Mouse (Mus musculus) CD4-positive, CD25-positive, alpha-beta regulatory T cell, adult 4 months (primary cell): ENCODE data around the gene Eml4. TPM values are rescaled to one million over a fixed set of nuclear protein-coding genes. Genes with fewer than 3 reads are reported as not detected.

Experiments used
- ATAC-seq: one replicate; pipeline ENCODE4 v1.8.0; 2017
- polyA plus RNA-seq, 2 experiments: library from polyadenylated mRNA; unstranded; fragments of 100-300 nt; shearing (Covaris generic); gene quantifications; one replicate each; pipeline ENCODE4 v1.2.1; 2017

The Eml4 gene
- polyA plus RNA-seq, 2 experiments from 2014 or later: 15.6 to 15.8 TPM

DNA sequence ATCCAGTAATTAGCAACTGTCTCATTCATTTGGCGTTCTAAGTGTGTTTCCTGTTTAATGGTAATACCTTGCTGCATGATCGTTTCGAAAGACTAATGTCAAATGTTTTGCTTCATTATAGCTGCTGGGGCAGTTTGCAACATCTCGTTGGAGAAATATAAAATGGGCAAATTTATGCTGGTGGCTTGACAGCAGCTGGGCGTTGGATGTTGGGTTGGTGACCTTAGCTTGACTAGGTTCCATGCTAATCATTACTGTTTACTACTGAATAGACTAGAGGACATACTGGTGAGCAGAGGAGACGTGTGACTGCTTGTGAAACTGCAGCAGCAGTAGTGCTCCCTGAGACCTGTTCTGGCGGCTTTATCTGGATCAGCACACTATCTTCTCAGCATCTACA is 6.5 kb upstream of the Eml4 start:
- ATAC-seq: no peak

DNA sequence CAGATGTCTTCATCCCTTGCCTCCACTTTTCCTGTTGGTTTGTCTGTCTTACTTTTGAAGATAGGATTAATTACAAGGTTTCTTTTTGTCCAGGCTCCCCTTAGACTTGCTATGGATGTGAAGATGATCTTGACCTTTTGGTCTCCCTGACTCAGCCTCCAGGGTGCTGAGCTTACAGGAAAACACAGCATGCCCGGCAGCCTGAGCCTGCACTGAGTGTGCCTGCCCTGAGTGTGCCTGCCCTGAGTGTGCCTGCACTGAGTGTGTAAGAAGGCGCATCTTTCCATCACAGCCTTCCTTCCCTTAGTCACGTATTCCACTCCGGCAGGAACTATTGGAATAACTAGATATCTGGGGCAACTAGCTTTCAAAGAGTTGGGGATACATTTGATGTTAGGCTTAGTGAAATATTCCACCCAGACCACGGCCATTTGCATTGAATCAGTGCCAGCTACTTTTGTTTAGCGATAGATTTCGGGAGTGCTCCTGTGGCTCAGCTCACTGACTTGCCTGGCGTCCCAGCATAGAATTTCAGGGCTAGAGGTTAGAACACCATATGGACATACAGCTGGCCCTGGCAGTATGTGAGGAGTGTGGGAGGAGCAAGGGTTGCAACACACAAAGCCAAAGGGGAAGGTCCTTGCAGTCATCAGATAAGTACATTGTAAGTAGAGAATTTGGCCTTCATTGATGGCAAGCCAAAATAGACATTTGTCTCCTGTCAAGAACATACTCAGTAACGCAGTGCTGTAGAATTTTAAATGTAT is 2.5 kb upstream of the Eml4 start:
- no peak for ATAC-seq

DNA sequence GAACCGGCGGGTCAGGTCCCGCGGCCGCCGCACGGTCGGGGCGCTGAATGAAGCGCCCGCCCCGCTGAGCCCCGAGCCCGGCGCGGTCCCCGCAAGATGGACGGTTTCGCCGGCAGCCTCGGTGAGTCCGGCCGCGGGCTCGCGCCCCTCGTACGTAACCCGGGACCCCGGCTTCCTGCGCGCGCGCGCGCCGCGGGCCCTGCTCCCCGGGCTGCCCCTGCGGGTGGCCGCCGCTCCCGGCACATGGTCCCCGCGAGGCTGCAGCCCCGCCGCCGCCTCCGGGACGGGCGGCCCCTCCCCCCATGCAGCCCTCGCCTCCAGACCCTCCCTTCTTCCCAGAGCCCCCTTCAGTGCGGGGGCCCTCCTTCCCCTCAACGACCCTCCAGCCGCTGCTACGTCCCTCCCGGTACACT is 394 bp downstream of the Eml4 start:
- ATAC-seq: peak; percentile 21

DNA sequence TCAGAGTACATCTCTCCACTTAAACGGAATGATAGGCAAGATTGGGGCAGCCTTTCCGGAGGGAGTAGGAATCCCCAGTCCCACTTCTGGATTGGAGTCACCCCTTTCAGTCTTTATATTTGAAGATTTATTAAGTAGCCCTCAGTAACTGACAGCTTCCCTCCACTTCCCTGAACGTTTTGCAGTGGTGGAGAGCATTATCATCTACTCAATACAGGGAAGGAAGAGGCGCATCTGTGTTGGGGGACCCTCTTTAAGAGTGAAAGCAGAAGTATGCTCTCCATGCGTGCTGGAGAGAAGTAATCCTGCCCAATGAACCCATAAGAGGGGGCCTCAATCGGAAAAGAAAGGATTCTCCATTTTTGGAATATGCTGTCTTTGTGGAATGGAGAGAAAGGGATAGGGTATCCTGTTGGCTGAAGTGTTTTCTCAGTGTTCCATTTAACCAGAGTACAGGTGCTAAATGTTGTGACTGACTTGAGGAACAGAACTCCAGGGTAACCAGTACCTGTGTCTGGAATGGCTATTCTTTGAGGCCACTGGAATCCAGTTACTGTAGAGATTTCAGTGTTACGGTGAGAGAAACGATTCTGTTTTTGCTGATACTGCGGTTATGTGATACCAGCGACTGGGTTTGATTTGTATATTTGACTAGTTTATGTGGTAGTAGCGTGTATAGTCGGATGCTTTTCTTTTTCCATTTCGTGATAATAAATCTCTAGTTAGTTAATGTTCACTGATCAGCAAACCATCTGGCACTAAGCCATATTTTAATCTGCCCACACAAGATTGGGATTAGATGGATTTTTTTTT is 1.1 kb downstream of the Eml4 start:
- peak; percentile 24 for ATAC-seq

DNA sequence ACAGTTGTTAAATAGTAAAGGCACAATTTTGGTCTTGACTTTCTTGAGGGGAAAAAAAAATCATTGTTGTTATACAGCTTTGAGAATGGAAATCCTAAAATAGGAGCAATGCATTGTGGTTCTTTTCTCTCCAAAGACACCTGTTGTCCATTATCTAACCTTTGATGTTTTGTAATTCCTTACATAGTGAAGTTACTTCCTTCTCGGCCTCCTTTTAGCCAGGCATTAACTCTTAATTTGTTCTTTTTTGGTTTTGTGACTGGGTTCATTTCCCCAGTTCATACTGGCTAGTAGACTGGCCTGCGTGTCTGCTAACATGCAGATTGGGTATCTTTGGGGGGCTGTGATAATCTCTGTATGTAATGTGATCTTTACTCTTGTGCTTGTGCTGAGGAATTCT is 1.7 kb downstream of the Eml4 start:
- no peak for ATAC-seq

DNA sequence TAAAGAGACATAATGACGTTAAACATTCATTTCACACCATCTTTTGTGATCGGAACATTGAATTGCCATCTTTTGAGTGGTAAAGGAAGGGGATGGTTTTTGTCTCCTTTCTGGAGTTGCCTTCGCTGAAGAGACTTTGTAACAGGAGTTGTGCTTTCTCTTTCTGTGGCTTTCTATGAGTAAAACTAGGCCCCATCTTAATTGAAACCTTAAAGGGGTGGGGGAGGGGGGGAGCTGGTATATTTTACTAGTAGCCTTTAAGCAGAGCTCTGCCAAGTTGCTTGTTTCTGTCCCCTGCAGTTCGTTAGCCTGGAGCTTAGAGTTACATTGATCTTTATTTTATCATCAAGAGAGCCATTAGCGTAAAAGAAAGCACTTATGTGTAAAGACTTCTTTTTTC is 2.3 kb downstream of the Eml4 start:
- ATAC-seq: no peak

DNA sequence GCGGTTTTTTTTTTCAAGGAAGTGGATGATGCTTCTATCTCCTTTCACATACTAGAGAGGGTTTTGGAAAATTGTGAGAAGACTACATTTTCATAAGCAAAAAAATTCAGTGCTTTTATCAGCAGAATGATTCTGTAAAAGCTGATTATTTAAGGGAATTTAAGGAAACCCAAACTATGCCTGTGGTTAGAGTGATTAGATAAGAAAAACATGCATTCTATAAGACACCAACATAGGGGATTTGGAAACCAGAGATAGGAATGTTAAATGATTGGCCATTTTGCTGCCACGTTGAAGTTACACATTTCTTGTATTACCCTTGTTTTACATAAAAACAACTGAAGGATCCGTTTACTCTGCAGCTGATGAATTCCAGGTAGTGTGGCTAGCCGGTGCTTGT is 2.7 kb downstream of the Eml4 start:
- no peak for ATAC-seq

DNA sequence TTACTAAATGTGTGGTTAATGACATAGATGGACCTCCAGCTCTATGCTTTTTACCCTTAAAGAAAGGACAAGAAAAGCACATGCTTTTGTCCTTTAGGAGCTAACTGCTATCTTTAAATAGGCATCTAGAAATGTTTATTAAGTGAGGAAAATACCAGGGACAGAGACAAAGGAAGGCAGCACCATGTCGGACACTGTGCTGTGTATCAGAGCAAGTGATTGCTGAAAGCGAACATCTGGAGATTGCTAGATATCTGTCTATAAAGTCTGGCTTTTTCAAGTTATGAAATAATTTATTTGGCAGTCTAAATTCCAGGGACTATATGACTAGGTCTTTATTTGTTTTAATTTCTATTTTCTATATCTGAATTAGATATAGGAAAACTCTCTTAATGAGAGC is 4.8 kb downstream of the Eml4 start:
- ATAC-seq: no peak

DNA sequence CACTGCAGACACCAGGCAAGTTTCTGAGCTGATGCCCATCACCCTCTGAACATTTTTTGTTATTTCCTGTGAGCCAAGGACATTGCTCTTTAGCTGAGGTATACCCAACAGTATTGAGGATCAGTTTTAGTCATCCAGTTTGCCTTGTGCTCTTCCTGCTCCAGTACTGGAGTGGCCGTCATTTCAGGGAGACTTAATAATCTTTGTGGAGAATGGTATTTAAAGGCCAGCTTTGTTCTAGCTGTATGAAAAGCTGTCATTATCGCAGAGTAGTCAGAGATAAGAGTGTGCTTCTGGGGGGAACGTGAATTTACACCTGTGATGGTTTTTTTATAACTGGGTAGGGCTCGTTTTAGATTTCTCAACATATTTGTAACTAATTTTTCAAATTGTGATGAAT is 9.2 kb downstream of the Eml4 start:
- no peak for ATAC-seq

DNA sequence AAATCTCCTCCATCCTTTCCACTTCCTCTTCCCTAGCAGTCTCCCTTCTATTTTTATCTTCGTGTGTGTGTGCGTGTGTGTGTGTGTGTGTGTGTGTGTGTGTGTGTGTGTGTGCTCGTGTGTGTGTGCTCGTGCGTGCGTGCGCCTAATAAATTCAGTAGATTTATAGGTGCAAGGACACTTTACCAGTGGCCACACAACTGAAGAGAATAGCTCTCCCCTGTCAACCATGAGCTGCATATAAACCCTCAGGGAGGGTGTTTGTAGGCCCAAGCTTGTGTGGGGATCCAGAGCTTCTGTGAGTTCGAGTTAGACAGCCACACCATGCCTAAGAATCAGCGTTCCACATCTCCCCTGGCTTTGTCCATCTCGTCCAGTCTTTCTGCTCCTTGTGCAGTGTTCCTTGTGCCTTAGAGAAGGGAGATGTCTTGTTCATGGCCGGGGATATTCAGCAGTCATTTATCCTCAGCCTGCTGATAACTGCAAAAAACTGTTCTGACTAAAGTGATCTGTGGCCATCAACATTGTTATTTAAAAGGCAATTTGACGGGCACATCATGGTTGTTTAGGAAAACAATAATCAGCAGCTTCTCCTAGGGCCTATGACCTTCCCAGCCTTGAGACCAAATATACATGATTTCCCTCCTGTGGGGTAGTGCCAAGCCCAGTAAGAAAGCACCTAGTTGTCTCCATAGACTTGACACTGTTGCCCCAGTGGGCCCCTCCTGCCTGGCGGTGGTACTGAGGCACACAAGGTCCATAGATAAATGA is 10.2 kb downstream of the Eml4 start:
- ATAC-seq: no peak

DNA sequence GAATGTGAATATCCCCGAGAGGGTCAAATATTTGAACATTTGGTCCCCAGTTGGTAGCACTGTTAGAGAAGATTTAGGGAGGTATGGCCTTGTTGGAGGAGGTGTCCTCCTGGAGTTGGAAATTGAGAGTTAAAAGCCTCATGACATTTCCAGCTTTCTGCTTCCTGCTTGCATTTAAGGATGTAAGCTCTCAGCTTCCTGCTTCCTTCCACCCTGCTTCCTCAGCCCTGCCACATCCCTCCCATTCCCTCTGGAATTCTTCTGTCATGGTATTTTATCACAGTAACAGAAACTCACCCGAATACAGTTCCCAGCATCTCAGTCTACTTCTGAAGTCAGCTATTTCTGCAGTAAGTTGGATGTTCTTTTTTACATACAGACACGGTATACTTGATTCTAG is 12.3 kb downstream of the Eml4 start:
- no peak for ATAC-seq

DNA sequence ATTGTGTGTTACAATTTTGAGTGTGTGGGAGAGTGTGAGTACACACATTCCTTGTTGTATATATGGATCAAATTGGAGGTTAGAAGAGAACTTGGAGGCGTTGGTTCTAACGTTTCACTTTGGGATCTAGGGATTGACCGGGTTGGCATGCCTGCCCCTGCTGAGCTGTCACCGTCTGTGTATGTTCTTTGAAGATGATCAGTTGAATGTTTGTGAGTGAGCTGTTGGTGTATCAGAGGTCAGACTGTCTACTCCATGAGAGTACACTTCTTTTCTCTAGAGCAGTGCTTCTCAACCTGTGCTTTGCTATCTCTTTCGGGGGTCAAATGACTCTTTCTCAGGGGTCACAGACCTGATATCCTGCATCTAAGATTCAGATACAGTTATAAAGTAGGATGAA is 13.6 kb downstream of the Eml4 start:
- ATAC-seq: no peak

DNA sequence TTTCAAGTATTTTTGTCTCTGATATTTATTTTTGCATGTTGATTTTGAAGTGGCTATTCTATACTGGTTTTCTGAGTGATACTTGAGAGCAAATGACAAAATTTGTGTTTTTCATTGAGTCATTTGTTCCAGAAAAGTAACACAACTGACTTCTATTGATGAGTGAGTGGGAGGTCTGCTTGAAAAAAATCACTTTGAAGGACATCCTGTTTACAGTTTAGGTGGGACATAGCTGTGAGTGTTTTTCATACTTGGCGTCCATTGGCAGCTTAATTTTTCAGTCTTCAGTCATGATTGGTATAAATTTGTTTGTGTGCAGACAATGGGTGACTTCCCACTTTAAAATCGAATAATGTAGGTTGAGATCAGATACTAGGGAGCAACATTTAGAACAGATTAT is 14.4 kb downstream of the Eml4 start:
- ATAC-seq: peak; percentile 66

DNA sequence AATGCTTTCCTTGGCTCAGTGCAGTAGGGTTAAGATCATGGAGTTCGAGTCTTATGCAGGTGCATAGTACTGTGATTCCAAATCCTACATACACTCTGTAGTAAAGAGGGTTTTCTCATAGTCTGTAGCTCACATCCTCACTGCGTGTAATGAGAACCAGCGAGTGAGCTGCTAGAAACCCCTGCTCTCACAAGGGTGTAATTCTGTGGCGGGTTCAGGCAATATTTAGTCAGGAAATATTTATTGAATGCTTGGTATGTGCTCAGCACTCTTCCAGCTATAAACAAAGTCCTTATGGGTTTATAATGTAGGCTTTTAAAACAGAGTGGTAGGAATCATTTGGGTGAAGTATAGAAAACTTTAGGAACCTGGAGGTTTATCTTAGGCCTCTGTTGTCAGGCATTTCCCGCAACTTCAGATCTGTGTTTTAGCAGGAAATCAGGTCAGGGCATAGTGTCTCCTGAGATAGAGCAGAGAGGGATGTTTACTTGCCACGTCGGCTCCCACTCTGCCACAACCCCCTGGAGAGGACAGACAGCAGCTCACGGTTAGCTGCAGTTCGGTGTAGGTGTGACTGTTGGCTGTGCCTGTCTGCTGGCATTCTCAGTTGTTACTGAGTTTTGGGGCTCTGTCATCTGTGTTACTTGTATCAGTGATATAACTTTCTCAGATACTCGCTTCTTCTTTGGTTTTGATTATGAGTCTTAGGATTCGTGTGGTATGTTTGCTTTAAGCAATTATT is 15.1 kb downstream of the Eml4 start:
- peak; percentile 7 for ATAC-seq

DNA sequence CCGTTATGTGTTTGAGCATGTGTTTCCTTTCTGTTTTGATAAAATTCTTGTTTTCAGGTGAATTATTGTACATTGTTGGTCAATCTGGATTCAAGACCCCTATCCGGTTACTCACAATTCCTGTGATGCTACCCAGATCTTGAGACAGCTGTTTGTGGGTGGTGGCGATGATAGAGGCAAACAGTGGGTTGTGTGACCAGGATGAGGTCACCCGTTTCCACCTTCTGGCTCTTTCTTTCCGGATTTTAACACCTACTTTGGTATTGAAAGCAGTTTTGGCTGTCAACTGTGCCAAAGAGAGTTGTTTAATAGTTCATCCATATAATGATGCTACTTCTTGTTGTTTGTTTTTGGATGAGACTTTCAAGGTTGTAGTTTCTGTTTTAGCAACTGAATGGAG is 16.7 kb downstream of the Eml4 start:
- ATAC-seq: peak; percentile 67

DNA sequence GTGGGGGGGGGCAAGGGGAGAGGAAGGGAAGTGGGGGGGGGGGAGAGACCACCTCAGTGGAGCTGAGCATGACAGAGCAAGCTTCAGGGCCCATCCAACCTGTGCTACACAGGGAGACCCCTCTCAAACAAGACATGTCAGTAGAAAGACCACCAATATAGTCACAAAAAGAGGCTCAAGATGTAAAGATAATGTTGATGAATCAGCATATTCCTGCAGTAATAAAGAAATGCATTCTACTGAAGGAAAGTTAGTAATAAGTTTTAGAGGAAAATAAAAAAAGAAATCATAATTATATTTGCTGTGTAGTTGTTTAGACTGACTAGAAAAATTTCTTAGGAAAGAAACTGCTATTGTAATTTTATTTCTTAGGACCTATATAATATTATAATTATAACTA is 23.4 kb downstream of the Eml4 start:
- ATAC-seq: no peak

DNA sequence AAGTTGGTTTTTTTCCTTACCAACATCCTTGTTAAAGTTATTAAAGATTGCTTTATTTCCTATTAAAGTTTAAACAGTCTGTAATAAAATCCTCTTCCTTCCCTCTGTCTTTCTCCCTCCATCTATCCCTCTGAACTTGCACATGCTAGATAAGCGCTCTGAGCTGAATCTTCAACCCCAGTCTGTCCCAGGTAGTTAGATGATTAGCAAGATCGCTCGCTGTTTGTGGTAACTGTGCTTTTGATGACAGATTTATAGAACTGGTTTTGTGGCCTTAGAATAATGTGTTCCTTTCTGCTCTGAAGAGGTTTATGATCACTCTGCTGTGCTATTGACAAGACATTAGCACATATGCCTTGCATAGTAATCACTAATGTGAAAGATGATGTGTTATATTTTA is 25.1 kb downstream of the Eml4 start:
- no peak for ATAC-seq

DNA sequence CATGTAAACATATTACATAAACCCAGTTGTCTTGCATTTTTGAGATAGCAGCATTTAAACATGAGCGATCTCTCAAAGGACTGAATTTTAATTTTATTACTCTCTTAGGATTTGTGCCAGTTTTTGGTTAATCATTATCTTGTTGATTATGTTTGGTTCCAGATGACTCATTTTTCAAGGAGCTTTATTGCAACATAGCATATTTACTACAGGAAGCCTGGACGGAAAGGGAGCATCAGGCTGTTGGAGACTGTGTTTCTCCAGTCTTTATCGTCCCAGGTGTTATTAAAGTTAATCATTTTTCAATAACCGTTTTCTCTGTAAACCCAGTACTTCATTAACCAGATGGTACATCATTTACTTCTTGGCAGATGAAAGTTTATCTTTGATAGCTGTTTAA is 26.1 kb downstream of the Eml4 start:
- no peak for ATAC-seq

DNA sequence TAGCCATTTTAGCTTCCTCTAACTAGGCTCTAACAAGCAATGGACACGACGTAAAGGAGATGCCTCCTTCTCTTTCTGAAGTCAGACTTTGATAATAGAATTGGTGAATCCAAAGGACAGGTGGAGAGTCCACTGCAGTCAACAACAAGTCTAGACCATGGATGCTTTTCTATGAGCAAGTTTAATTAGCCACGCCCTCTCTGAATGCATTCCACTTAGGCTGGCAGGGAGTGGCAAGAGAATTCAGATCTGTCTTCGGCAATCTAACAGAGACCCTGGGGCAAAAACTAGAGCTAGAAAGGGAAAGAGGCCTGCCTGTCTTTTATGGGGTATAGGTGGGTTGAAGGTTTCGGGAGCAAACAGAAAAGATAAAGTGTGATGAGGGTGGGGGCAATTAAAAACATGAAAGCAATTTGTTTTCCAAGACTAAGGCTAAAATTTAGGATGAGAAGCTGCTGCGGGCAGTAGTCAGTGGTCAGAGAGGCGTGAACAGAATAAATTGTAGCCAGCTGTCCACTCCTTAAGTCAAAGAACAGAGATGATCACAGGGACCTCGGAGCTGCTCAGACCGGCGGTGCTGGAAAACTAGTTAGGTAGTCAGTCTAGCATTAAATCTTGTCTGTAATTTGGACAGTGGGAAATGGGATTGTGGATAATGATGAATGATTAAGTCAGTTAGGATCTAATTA is 27.2 kb downstream of the Eml4 start:
- ATAC-seq: no peak

DNA sequence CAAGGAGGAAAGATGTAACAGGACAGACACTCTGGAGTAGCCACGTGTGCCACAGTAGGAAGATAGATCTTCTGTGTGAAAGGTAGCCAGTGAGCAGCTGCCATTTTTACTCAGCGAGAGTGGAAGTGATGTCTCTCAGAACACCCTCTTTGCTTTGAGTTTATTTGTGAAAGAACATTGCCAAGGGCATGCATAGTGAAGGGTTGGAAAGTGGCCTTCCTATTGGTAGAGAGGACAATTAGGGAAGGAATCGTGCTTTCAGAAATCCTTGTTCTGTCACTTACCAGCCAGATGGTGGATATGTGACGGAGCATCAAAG is 27.7 kb downstream of the Eml4 start:
- ATAC-seq: no peak

DNA sequence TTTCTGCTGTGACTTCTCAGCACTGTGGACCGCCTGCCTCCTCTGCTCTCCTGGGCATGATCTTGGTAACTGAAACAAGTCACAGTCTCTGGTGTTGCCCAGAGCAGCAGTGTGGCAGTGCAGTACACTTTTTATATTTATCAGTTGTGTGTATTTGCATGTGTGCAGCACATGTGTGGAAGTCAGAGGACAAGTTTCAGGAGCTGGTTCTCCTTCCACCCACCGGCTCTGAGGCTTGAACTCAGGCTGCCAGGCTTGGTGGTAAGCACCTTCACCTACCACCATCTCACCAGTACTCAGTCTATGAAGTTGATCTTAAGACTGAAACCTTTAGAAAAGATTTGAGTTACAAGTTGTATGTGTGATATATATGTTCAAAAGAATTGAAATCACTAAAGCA is 28.6 kb downstream of the Eml4 start:
- ATAC-seq: no peak

DNA sequence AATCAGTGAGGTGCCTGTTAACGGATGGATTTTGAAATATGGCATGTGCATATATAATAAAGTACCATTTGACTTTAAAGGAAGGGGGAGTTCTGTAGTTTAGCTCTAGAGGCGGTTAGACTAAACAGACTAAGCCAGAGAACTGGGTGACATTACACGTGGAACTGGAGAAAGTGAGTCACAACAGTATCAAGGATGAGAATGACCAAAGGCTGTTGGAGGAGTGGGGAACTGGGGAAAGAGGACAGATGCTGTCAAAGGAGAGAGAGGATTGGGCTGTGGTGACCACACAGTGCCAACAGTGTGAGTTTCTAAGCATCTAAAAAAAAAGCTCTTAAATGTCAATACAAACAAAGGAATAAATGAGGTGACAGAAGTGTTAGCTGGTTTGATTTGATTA is 29.1 kb downstream of the Eml4 start:
- ATAC-seq: no peak
